Mouse (Mus musculus) olfactory bulb, adult 2 months (tissue): ENCODE data around the gene Rundc3a. TPM values are rescaled to one million over a fixed set of nuclear protein-coding genes. Genes with fewer than 3 reads are reported as not detected.
"Not testable (repeated sequence)": the region's sequence is repeated elsewhere in the genome, so short reads cannot be mapped to it uniquely, and the experiment has no call there.

Source experiments
- H3K27ac ChIP-seq: fragments of 200-500 bp; 2 replicates; pipeline ENCODE4 v1.5.1; 2012; ENCODE audit warnings: low read depth, low read length; ENCODE audit not compliant: insufficient read depth
- H3K4me1 ChIP-seq: fragments of 200-500 bp; 2 replicates; pipeline ENCODE4 v1.6.1; 2012; ENCODE audit warnings: low read length; ENCODE audit not compliant: control insufficient read depth, insufficient read depth
- H3K4me3 ChIP-seq: fragments of 200-500 bp; 2 replicates; pipeline ENCODE4 v1.5.1; 2012; ENCODE audit warnings: mild to moderate bottlenecking, low read depth, low read length, moderate library complexity; ENCODE audit not compliant: insufficient read depth
- CTCF ChIP-seq: fragments of 200-500 bp; IDR thresholded peaks from 2 replicates; pipeline ENCODE4 v1.5.1; 2012; ENCODE audit warnings: low read depth, mild to moderate bottlenecking, low read length, moderate library complexity; ENCODE audit not compliant: insufficient read depth
- POLR2A ChIP-seq: fragments of 200-500 bp; IDR thresholded peaks from 2 replicates; pipeline ENCODE4 v1.6.1; 2012; ENCODE audit warnings: mild to moderate bottlenecking, low read depth, low read length, moderate library complexity; ENCODE audit not compliant: insufficient read depth
- WGBS: fragments of 180-500 bp; shearing (Covaris S2); methylation state at CpG from one replicate; pipeline ENCODE4 v1.1.7; 2018; 5-methylcytosine and 5-hydroxymethylcytosine counted together
- polyA plus RNA-seq: library from polyadenylated mRNA; stranded (reverse); fragments of >200 nt; gene quantifications from 2 replicates; pipeline ENCODE4 v1.2.4, GENCODE M21; 2012; ENCODE audit warnings: low replicate concordance; ENCODE audit not compliant: missing spikeins, insufficient read depth, insufficient read length

The Rundc3a gene
- polyA plus RNA-seq, 1 experiment, result not detected

DNA sequence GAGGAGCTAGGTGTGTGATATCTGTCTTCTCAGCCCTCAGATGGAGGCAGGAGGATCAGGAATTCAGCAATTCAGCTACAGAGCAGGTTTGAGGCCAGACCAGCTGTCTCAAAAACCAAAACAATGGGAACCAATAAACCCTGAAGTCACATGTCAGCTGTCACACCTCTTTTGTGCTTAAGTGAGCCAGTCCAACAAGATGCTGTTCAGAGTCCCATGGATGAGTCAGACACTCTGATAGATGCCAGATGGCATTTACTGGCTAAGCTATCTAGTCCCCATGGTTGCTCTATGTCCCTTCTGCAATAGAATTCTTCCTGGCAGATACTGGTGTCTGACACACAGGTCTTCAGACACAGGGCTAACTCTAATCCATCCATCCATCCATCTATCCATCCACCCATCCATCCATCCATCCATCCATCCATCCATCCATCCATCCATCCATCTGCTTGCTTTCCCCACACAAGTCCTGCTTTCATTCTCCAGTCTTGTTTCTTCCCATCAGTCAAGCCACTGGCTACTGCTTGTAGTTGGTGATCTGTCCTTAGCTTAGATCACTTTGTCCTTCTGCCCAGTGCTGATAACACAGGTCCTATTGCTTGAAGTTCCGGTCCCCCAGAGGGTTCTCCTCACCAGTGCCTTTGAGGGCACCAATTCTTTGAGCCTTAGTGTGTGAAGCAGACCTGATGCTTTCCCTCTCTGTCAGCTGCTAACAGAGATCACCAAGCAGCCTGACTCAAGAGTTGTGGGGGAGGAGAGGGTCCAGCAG is 9.7 kb upstream of the Rundc3a start:
- TF ChIP-seq POLR2A, result no peak
- no peak for TF ChIP-seq CTCF
- Histone ChIP-seq H3K4me3 (no peak overlapping the region), H3K27ac (no peak overlapping the region), H3K4me1 (peaks cover 3% of the 10 kb centered on the region; the same call in 1 of the 2 replicates)
- WGBS, result 97% methylated on average over 1 of the region's 1 CpGs

DNA sequence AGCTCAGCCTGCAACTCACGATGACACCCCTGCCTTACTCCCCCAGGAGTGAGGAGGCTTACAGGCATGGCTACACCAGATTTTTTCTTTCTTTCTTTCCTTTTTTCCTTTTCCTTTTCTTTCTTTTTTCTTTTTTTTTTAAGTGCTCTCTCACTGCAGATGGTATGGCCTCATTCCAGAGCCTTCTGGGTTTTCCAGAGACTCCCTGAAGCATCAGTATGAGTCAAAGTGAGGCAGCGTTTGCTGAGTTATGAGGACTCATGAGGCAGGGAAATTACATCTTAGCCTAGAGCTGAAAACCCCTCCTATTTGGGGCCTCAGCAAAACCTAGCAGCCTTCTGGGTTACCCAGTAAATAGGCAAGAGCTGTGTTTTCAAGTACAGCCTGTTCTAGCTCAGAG is 8.8 kb upstream of the Rundc3a start:
- Histone ChIP-seq H3K4me3 (no peak overlapping the region), H3K27ac (no peak overlapping the region), H3K4me1 (peaks cover 3% of the 10 kb centered on the region; the same call in 1 of the 2 replicates)
- no peak for TF ChIP-seq CTCF
- no peak for TF ChIP-seq POLR2A
- 15% methylated on average over 2 of the region's 2 CpGs for WGBS

DNA sequence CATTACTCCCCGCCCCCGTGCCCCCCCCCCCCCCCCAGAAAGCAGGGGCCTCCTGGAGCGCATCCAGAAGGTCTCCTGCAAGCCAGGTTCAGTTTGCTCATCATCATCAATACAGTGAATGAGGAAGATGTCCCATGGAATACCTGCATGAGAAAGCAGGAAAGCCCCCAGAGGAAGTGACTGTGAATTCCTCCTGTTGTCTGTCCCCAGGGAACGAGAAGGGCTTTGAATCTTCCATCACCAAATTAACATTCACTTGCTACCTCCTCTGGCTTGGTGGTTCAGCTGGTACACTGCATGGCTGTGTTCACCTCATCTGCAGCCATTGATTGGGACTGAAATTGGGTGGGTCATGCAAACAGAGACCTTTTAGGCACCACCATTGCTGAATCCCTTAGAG is 8.1 kb upstream of the Rundc3a start:
- TF ChIP-seq CTCF, result no peak
- TF ChIP-seq POLR2A, result no peak
- WGBS, result 40% methylated on average over 4 of the region's 4 CpGs
- peaks cover 3% of the 10 kb centered on the region; the same call in 1 of the 2 replicates for H3K4me1 ChIP-seq
- no peak overlapping the region for H3K27ac ChIP-seq
- H3K4me3 ChIP-seq, result no peak overlapping the region

DNA sequence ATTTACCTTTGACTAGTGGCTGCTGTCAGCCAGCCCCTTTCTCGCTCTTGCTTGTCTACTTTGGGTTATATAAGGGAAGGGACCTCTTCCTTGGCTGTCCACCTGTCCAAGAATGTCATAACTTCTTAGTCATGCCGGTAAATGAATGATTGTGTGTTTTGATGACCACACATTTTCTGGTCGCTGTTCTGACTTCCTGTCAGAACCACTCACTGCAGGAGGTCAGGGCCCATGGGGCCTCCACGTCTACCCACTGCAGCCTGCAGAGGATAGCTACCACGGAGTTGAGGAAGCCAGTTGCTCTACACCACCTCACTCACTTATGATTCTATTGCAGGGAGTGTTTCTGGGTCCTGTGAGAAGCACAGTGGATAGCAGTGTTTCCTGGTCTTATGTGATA is 7.1 kb upstream of the Rundc3a start:
- 79% methylated on average over 5 of the region's 5 CpGs for WGBS
- no peak overlapping the region for H3K27ac ChIP-seq
- H3K4me1 ChIP-seq, result peaks cover 3% of the 10 kb centered on the region; the same call in 1 of the 2 replicates
- no peak for TF ChIP-seq POLR2A
- TF ChIP-seq CTCF, result no peak
- no peak overlapping the region for H3K4me3 ChIP-seq

DNA sequence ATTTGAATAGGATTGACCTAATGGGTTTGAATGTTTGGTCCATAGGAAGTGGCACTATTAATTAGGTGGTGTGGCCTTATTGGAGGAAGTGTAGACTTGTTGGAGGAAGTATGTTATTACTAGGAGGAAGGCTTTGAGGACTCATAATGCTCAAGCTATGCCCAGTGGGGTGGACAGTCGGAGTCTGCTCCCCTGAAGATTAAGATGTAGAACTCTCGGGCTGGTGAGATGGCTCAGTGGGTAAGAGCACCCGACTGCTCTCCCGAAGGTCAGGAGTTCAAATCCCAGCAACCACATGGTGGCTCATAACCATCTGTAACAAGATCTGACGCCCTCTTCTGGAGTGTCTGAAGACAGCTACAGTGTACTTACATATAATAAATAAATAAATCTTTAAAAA is 3.8 kb upstream of the Rundc3a start:
- H3K4me1 ChIP-seq, H3K4me3 ChIP-seq, H3K27ac ChIP-seq: not testable (repeated sequence)
- WGBS, result 87% methylated on average over 4 of the region's 5 CpGs

DNA sequence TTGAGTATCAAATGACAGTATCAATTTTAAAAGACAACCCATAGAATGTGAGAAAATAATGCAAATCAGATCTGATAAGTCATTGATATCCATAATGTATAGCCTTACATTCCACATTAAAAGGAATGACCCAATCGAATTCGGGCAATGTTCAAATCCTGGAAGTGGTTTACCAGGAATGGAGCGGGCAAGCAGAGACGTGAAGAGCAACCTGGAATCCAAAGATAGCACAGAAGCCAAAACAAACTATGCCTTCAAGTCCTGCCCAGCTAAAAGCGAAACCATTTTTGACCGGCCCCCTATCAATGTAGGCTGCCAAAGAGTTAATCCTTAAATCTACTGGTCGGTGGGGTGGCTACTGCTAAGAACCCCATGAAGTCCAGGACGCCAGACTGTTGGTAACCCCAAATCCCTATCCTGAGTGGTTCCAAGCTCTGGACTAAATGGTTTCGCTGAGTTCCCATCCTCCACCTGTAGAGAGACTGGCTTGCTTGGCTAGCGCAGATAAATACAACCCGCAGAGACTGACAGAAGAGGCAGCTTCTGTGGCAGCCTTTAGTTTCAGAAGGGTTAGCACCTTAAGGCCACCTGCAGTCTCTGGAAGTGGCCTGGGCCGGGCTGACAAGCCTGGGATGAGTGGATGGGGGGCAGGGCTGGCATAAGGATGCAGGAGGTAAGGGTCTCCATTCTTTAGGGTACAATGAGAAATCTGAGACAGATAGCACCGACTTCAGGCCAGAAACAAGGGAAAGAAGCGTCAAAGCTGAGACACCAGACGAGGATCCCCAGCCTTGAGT is 564 bp upstream of the Rundc3a start:
- H3K4me1 ChIP-seq, result peaks cover 27% of the 10 kb centered on the region
- no peak for TF ChIP-seq CTCF
- TF ChIP-seq POLR2A, result no peak
- H3K4me3 ChIP-seq, result peak overlapping the region; percentile 46
- 19% methylated on average over 15 of the region's 15 CpGs for WGBS
- H3K27ac ChIP-seq, result peak overlapping the region; percentile 91

DNA sequence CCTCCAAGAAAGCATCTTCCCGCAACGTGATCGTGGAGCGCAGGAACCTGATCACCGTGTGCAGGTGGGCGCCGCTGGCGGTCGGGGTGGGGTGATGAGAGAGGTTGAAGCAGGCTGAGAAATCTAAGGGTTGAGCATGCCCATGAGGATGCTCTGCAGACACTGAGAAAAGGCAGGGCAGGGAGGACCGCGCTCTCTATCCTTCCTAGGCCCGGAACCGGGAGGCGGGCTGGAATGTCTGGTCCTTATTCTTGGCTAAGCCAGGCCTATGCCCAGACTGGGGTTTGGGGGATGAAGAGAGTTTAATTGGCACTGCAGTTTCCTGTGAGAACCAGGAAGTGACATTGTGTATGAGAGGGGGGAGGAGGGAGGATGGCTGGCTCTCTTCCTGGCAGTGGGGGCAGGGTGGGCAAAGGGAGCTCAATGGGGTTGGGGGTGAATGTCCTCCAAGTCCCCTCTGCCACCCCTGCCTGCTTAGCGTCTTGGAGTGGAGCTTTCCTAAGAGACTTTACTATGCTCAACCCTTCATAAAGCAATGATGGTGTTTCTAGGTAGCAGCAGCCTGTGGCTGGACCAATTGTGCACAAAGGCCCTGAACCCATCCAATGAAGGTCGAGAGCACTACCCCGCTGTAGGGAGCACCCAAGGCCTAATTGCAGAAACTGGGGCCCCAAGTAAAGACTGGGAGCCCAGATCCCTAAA is 667 bp downstream of the Rundc3a start:
- Histone ChIP-seq H3K4me3 (peak overlapping the region; percentile 88), H3K4me1 (peaks cover 34% of the 10 kb centered on the region), H3K27ac (peak overlapping the region; percentile 95)
- TF ChIP-seq CTCF (no peak), POLR2A (no peak; the same call in 1 of the 2 replicates)
- 3% methylated on average over 17 of the region's 17 CpGs for WGBS

DNA sequence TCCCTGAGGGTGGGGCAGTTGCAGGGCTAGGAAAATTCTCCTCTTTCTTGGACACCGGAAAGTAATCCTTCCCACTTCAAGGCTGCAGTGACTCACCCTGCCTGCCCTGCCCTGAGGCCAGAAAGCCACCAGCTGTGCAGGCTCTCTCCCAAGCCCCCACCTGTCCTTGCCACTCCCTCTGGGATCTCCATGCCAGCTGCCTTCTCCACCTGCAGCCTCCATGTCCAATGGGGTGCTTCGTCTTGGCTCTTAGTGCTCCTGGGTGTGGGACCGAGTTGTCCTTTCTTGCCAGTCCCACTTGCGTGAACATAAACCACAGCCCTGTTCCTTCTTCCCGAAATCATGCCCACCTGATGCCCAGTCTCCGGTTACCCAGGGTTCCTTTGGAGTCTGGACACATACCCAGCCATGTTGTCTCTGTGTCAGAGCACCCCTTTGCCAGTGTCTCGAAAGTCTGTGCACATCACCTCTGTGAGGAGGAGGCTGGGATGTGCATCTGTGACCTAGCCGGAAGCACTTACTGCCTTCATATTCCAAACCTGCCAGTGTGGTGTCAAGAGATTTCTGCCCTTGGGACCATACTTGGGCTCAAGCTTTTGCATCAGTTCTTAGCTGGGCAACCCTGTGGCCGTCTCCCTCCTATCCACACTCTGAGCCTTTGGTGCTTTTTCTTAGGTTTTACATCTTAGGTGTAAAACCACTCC is 1.4 kb downstream of the Rundc3a start:
- TF ChIP-seq CTCF (no peak), POLR2A (no peak)
- H3K4me1 ChIP-seq, result peaks cover 41% of the 10 kb centered on the region
- peak overlapping the region; percentile 95 for H3K27ac ChIP-seq
- peak overlapping the region; percentile 88 for H3K4me3 ChIP-seq
- 28% methylated on average over 9 of the region's 9 CpGs for WGBS
